Mouse (Mus musculus) gastrocnemius, adult 8-10 months (tissue): ENCODE results near the gene 5730522E02Rik. TPM values are rescaled to one million over a fixed set of nuclear protein-coding genes. Genes with fewer than 3 reads are reported as not detected.
A peak's percentile ranks its signal among the peaks of the same experiment; 100 is the strongest.
"Not testable (repeated sequence)": the region's sequence is repeated elsewhere in the genome, so short reads cannot be mapped to it uniquely, and the experiment has no call there.

ENCODE experiments used
- DNase-seq, 2 experiments: peaks; one replicate each; pipeline ENCODE4 v3.0.0; 2022; ENCODE audit warnings: low spot score in 2 of 2
- total RNA-seq, 4 experiments: library from RNA; stranded (reverse); gene quantifications; 2 replicates each; pipeline ENCODE4 v1.2.4; 2022

Gene 5730522E02Rik
- total RNA-seq = not detected

DNA sequence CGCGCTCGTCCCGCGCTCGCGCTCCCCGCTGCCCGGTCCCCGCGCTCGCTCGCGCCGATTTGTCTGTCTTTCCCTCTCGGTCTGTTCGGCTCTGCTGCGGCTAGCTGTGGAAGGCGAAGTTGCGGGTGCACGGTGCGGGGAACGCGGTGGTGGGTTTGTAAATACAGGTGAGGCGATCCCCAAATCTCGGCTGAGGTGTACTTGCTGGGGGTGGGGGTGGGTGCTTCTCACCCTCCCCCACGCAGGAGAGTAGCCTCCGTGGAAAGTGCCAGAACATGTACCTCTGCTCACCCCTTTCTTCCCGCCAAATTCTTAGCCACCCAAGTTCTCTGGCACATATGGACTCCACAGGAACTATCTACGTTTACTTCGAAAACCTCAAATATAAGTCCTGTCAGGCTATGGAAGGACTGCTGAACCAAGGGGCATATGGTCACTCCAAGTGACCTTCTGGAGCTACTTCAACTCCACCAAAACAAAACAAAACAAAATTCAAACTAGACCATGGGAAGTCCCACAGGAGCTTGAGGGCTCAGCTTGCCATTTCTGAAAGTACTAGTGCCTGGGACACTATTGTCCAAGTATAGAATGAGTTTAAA is at the start of gene 5730522E02Rik:
TSS of gene 5730522E02Rik (minus strand) at position 182 of the 599 bp plus-strand sequence.
- no peak for DNase-seq

DNA sequence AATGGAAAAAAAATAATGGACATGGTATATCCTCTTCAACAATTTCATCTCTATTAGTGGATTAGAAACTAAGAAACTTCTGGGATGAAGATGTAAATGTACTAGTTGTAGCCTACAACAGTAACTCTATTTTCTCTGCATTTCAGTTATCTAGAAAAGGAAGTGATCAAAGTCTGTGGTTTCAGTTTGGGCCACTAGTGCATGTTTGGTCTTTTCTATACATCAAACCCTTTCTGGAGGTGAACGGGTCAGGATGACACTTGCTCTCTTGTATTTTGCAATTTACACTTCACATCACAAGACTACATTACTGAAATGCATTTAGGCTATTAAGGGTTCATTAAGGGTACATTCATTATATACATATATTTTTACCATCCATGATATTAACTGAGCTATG is 26.0 kb upstream of the 5730522E02Rik start:
- DNase-seq = no peak

DNA sequence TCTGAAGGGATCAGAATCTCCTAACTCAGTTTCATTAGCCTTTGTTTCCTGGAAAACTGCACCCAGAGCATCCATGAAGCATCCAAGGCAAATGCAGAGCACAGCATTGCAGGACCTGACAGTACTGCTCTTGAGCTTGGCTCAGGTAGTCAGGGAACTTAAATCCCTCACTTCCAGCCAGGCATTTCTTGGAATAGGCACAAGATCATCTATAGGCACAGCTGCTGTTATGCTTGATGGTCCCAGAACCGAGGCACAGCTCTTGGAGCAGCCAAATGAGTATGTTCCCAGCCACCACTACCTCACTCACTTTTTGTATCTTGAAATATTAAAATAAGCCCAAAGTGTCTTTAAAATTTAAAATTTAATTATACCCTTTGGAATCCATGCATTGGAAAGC is 19.3 kb upstream of the 5730522E02Rik start:
- DNase-seq = no peak

DNA sequence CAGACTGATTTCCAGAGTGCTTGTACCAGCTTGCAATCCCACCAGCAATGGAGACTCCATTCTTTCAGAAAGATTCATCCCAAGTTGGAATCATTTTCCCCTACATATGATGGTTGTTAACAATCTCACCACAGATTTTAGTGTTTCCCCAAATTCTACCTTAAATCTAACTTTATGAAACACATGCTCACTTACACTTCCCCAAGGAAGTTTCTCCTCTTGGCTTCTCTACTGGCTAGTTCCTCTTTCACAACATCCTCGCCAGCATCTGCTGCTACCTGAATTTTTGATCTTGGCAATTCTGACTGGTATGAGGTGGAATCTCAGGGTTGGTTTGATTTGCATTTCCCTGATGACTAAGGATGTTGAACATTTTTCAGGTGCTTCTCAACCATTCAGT is 3.1 kb upstream of the 5730522E02Rik start:
- DNase-seq = not testable (repeated sequence)

DNA sequence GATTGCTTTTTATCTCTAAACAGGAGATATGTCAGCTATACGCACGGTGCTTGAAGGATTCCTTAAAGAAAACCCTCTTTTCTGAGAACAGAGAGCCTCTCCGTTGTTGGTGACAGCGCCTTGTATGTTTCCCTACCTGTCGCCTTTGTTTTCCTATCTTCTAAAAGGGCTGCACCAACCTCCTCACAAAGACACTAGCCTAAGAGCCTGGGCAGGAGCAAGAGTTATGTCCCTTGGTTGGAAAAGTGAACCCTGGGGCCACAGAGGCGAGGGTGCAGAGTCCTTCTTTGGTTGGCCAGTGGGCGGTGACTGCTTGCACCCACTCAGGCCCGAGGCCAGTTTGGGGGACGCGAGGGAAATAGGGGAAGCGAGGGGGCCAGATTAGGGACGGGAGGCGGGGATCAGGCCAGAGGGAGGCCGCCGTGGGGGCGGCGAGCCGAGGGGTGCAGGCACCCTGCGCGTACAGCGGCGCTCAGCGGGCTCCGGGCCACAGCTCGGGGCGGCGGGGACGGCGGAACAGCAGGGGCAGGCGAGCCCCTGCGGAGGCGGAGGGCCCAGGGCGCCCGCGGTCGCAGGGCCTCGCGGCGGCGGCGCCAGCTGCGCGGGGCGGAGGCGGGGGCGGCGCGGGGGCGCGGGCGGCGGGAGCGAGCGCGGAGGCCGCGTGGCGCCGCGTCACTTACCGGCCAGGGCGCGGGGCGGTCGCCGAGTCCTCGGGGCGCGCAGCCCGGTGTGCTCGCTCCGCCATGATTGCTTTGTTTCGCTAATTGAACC is 567 bp downstream of the 5730522E02Rik start:
- peak in 1 of 2 experiments; percentile 5 for DNase-seq

DNA sequence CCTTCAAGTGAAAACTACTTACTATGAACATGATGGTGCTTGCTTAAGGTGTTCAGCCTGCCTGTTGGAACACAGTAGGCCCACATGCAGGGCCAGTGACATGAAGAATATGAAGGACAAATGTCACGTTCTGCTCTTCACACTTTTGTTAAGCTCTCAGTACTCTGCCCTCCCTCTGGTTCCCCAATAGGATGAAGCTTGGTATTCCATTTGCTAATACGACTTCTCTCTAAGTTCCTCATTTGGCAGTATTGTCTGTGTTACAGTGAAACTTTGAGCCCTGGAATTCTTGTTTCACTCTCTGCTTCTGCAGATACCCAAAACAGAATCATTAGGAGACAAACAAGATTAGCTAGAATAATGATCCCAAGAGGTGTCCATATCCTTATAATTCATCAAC is 7.1 kb downstream of the 5730522E02Rik start:
- no peak for DNase-seq

DNA sequence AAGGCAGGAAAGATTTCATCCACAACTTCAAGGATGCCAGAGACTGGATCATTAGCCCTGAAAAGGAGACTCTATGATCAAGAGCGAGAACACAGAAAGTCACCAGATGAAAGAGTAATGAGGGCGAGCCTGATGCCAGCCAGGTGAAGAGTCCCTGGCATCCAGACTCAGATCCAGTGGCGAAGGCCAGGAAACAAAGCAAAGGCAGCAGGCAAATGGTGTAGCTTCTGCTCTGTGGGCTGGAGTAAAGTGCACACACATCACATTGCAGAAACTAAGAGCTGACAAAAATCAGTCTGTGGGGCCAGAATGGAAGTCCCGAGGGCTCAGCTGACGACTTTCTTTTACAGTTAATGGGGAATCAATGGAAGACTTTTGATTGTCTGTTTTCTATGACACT is 7.7 kb downstream of the 5730522E02Rik start:
- no peak for DNase-seq

DNA sequence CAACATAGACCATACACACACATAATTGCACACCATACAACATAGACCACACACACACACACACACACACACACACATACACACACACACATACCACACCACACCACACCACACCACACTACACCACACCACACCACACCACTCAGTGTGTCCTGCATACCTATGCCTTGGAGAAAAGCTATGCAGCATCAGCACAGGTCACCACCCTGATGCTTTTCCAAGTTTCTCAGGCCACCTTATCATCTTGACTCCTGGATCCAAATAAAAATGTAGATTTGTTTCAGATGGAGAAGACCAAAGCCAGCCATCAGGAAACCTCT is 8.8 kb downstream of the 5730522E02Rik start:
- no peak for DNase-seq

DNA sequence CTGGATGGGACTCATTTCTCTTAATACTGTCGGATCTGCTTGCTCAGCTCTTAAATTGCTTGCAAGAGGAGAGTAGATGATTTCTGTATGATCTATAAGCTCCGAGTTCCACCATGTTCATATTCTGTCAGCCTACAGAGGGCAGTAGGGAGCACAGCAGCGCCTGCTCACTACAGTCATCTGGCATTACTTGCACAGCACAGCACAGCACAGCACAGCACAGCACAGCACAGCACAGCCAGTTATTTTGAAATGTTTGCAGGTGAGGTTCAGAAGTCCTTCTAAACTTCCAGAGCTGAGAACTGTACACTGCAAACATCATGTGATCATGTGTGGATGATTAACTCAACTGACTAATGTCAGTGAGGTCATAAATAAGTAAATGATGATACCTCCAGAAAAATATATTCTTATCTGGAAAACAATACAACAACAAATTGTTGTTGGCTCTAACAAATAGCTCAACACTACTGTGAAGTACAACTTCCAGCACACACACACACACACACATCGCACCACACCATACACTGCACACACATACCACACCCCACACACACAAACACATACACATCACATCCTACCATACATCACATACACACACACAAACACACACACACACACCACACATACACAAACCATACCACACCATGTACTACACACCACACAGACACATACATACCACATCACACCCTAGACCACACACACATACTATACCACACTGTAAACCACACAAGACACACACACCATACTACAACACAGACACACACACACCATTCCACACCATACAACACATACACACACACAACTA is 9.4 kb downstream of the 5730522E02Rik start:
- DNase-seq = no peak

DNA sequence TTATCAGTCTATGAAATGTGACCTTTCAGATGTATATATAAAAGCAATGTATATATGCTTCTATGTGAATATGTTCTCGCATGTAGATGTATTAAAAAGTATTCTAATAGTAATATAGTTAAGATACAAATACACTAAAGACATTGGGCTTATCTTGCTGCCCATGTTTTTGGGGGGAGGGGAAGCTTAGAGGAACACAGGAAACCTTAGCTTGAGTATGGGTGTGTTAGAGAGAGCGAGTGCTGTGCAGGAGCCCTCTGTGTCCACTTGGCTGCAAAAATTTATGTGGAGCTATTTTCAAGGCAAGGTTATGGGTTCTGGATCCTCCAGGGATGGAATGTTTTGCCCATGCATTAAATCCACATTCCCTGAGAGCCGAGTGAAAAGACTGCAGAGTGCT is 15.1 kb downstream of the 5730522E02Rik start:
- no peak for DNase-seq

DNA sequence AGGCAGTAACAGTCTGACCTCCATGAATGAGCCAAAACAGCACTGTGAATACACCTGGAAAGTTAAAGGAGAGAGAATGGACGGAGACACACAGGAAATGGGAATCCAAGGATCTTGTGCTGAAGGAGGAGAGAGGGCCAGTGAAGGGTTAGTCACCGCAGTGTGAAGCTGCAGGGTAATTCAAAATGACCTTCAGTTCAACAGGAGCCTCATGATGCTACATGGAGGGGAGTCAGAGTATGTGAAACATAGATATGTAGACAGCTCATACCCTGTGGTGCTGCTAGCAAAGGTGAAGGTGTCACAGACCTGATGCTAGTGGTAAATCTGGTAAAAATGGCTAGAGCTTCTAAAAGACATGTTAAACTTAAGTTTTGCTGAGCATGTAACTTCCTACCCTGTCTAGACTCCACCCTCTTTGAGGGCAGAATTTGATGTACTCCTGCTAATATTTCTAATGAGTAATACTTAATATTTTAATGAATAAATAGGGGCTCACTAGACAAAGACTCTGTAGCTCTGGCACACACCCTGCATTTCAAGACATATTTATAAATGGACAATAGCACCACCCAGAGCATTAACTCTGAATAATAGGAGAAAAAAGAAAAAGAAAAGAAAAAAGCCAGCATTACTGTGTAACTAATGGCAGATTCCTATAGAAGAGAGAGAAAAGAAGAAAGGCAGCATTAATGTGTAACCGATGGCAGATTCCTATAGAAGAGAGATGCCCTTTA is 23.2 kb downstream of the 5730522E02Rik start:
- no peak for DNase-seq

DNA sequence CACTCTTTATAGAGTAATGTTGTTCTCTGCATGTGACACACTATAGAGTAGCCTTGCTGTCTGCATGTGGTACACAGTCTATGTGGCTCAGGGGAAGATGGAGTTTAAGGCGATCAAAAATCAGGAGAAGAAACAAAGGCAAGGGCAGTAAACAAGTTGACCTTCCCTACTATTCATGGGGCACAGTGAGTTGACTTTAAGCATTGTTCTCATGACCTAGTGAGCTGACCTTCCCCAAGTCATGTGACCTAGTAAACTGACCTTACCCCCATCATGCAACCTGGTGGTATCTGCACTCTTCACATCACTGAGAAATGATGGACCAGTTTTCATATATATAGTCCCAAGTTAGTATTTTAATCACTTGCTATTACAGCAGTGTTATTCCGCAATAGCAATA is 40.0 kb downstream of the 5730522E02Rik start:
- no peak for DNase-seq

DNA sequence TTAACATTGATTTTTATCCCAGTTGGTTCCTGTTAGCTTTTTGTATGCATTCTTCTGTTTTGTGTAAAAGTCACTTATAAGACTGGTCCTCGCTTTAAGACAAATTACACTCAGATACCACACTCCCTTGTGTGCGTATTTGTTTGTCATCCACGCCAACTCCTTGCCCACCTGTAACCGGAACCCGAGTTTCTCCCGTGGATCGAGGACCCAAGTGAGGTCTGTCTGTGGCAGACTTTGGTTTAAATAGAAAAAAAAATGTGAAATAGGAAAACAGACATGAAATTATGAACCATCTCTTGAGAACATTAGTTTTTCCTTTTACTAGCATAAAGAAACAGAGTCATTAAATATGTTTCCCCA is 43.0 kb downstream of the 5730522E02Rik start:
- DNase-seq = no peak

DNA sequence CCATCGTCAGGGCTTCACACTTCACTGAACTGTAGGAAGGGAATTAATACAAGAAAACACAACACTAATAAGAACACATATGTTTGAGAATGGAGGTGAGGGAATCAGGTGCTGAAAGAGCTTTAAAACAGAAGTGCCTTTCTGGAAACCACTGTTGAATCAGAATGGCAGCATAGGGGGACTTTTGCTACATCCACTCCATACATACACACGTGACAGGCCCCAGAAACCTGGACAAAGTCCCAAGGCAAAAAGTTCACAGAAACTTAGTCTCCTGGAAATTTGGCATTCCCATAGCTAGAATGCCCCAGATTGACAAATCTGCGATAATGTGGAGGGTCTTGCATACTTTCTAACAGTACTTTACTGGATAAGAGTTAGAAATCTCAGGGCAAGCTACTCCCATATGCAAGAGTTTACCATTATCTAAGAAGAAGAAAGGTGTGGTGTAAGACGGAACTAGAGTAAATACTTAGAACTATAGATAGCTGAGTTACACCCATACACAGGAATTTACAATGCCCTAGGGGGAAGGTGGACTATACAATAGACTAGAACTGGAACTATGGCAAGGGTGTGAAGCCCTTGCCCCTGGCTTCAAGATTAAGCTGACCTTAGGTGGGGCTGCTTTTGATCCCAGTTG is 43.5 kb downstream of the 5730522E02Rik start:
- DNase-seq = no peak

DNA sequence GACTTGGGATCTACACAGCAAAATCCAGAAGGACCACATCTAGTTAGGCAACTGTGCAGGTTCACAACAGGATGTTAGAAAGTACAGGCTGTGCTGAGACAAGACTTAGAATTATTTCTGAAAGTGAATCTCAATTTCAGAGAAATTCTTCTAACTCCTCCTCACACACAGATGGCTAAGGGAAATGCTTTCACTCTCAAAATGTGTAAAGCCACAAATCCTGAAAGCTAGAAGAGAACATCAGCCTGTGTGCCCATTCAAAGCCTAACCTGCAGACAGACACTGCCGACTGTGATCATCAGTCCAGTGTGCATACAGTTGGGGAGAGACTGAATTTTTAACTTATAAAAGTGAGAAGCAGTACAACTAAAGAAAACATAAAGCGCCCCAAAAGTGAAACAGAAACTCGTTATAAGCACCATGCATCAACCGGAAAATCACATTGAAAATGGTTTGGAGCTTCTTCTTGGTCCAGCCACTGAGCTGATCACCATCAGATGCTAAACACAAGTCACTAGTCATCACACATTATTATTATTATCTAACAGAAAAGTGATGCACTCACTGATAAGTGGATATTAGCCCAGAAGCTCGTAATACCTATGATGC is 45.8 kb downstream of the 5730522E02Rik start:
- no peak for DNase-seq

DNA sequence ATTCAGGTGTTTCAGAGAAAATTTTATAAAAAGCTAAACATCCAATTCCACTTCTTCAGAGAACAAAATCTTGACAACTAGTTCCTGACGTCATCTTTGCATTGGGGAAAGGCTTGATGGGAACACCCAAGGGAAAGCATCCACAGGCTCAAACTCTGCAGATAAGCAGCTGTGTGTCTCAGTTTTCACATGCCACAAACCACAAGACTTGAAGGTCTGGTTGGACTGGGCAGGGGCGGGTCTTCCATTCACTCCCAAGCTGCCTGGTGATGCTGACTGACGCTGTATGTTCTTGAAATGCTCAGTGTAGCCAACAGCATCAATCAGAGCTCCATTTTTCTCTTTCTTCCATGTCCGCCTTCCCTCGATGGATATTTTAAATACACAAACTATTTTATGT is 49.2 kb downstream of the 5730522E02Rik start:
- DNase-seq = no peak

DNA sequence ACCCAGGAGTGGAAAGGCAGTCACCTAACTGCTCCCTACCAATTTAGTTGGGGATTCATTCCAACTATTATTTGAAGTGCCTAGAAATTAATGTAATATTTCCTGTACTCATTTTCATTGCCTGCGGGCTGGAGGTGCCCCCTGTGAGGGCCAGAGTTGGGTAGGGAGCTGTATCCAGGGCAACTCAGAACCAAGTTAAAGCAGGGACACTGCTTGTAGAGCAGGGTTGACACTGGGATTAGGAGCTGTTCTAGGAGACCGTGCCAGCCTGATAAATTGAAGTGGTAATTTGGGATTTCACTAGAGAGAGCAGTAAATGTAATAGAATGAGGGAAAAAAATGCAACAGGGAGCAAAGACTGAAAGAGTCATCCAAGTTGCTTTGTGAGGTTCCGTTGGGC is 51.5 kb downstream of the 5730522E02Rik start:
- DNase-seq = no peak

DNA sequence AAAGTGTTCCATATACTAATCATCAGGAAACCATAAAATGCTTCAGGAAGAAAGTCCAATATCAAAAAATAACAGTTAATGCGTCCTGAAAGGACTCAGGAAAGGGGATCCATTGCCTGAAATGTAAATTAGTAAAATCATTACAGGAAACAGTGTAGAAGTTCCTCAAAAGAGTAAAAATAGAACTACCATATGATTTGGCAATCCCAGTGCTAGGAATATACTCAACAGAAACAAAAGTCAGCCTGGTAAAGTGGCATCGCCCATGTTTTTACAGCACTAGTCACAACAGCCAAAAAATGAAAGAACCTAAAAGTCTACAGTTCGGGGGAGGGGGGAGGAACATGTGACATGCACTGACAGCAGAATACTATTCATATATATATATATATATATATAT is 70.5 kb downstream of the 5730522E02Rik start:
- no peak for DNase-seq

DNA sequence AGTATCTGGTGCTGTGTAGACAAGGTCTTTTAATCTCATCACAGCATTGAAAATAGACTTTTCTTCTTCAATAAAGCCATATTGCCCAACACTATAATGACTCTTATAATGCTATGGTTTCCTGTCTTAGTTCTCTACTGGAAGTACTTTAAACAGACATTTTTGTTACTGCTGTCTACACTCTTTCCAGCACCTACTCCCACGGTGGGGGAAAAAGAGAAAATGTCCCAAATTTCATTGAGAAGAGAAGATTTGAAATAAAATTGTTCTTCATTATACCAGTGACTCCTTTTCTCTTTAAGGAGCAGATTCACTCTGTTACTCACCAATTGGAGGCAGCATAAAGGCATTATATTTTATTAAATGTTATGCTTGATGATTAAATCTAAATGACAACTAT is 72.5 kb downstream of the 5730522E02Rik start:
- no peak for DNase-seq

DNA sequence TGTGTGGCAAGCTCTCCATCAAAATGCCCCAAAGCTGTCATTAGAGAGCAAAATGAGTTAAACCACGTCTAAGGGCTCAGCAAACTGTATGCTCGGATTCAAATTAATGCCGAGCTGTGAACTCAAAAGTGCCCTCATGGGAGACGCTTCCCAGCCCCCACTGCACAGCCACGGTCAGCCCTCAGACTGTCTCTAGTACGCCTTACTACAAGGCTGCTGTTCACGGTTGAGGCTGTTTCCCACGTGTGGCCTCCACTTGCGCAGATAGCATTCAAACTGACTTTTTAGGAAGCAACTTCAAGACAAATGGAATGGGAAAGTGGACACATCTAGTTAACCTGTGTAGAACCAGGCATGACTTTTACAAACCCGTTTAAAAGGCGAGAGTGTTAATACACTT is 79.7 kb downstream of the 5730522E02Rik start:
- DNase-seq = no peak

DNA sequence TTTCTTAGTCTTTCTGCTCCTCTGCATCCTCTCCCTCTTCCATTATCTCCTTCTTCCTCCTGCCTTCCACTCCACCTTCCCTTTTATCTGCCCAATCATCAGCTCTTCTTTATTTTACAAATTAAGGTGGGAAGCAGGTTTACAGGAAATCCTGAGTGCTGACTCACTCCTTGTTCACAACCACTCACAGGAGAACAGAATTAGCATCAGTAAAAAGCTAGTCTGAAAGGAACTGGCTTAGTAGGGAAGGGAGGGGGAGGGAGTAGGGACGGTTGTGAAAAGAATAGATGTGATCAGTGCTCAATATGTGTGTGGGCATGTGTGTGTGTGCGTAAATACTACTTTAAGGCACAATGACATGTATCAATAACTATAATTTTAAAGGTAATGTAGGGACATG is 81.5 kb downstream of the 5730522E02Rik start:
- DNase-seq = no peak
